Mouse (Mus musculus) cerebellum, adult 18-20 months (tissue): ENCODE measurements around the gene Gpx5.

Experiments used
- DNase-seq, 2 experiments: peaks; one replicate each; pipeline ENCODE4 v3.0.0; 2021

Gene Gpx5

DNA sequence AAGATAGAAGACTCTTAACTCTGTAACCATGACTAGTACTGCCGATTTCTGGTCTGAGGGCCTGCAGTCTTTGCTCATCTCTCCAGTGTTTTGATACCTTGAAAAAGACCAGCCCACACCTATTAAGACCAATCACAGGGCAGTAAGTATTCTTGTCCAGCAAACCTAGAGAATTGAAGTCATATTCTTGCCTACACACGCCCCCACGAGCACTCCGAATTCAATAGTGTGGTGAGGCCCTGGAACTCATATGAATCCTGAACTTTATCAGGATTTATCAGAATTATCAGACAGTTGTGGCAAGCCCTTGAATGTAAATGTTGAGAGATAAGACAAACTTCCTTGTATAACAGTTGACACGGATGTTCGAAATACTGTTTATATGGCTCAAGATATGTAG lies at the start of gene Gpx5:
Gpx5 (minus strand) TSS at position 101 of the 400 bp plus-strand sequence.
- DNase-seq, result no peak

DNA sequence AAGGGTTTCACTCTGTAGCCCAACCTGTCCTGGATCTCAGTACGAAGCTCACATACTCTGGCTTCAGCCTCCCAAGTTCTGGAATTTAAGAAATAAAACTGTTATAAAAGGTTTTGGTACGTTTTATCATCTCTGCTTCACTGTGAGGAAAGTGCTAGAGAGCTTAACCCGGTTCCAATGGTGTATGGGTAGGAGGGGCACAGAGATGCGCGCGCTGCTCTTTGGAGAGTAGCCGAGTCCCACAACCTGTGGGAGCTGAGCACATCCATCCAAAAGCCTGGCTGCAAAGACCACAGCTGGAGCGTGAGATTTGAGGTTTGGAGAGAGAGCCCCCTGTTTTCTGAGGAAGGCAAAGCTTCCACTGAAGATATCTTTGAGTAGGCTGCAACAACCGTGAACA lies 34.9 kb upstream of the Gpx5 start:
- no peak for DNase-seq

DNA sequence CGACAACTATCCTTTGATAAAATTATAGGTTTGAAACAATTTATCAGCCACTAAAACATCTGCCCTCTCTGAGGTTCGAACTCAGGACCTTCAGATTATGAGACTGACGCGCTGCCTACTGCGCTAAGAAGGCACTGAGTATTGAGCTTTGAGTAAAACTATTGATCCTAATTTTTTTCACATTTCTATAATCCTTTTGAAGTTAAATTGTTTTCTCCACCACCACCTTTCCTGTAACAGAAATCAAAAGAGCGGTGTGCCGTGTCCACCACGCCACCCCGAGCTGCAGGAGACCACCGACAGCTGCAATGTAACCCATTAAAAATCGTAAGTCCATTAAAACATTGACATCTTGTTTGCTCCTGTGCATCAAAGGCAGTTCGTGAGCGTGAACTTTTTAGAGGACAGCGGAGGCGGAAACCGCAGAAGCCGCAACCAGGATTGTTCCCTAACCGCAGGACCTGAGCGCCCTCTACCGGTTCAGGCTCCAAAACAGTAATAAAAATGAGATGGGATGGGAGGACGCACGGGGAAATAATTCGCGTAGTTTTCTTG lies 34.2 kb upstream of the Gpx5 start:
- DNase-seq, result peak; percentile 83 to 87

DNA sequence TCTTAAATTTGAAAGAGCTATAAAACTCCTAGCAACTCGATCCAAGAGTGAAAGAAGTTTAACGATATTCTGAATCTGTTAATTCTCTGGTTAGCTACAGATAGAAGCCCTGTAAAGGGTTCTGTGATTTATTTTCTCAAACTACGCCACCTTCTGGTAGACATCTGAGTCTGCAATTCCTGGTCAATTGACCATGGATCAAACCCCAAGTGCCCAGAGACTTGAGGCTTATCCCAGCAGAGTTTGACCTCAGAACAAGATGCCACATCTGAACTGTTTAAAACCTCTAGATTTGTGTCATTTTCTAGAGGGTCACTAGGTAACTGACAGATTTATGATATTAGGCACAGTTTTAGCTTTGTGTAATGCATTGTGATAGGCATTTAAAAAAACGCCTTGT lies 33.7 kb upstream of the Gpx5 start:
- no peak for DNase-seq

DNA sequence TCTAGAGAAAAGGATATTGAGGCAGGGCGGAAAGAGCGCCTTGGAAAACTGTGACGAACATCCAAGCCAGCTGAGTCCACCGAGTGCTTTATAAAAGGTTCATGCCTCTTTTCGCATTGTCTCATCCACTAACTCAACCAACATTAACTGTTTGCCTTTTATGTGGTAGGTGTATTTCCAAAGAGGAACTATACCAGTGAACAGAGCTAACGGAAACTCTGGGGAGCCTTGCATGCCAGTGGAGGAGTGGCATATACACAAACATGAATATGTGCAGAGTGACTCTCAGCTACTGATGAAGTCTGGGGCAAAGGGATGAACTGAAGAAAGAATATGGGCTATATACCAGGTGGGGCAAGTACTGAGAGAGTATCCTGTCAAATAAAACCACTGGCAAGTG lies 30.9 kb upstream of the Gpx5 start:
- no peak for DNase-seq

DNA sequence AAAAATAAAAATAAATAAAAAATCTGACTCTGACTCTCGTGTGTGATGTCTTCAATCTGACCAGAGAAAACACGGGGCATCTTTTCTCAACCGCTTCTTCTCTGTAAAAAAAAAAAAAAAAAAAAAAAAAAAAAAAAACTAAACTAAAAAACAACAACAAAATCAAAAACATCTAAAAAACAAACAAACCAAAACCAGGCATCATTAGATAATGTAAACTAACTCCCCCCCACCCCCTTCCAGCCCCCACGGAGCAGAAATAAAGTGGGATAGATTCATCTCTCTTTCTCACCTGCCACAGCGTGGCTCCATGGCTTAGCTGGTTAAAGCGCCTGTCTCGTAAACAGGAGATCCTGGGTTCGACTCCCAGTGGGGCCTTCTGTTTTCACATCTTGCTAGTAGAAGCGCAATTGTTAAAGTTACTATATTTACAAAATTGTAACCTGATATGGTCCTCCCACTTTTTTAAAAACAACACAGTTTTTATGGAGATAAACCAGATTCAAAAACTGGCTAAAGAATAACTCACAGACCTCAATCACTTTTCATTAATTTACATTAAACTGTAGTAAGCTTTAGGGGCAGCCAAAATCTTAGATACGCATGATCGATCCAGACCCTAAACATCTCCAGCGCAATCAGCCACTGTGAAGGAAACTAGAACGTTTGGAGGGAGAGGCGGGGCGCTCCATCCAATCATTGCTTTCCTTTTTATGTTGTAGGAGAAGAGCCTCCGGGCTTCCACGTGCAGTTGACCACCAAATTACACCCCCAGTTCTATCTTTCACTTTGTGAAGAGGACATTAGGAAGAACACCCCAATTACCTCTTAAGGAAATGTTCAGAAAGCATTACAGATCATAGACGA lies 30.2 kb upstream of the Gpx5 start:
- peak; percentile 69 to 73 for DNase-seq

DNA sequence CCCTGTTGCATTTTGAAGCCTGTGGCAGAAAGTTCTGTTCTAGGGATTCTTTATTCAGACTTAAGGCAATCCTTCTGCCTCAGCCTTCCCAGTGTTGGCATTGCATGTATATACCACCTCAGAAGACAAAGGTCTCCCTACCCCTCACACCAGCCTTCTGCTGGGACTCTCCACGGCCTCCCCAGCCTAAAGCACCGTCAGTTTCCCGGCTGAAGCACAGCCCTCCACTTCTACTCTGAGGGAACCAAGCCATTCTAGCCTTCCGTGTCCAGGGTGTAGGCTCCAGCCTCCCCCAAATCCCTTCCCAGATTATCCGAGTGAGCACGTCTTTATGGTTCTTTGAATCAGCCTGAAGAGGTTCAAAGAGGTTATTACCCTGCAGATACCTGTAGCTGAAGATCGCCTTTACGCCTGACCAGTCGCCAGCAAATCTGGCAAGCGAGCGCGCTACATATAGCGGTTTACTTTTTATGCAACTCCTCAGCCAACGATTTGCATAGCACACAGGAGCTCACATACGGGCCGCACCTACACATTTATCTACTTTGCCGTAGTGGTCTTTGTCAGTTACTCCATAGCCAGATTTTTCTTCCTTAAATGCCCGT lies 29.5 kb upstream of the Gpx5 start:
- DNase-seq, result peak; percentile 21 to 38

DNA sequence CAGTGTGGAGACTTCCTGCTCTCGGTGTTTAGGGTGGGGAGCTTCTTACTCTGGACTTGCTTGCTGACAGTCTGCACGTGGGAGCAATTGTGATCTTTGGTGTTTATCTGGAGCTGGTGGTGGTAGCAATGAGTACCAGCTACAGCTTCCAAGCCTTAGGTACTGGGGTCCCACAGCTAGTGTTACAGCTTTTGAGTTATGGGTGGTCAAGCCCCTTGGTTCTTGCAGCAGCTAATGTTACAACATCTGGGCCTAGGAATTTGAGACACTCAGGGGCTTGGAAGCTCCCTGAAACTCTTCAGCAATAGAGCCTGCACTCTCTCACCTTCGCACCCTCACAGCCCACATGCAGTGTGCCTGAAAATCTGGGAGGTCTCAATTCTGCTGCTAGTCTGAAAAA lies 27.7 kb upstream of the Gpx5 start:
- DNase-seq, result no peak

DNA sequence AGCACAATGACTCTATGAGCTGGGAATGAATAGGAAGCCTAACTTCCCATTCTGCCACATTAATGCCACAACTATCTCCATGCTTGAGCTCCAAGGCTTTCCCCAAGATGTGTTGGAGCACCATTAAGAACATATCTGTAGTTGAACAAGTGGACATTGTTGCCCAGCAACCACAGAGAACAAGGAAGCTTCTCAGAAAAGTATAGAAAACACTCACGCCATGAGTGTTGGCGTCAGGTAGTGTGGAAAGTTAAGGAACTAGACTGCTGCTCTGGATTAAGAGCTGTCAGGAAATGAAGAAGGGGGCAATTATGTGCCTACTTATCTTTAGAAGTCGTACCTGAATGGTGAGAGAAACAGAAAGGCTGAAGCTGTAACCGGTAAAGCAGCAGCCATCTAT lies 21.4 kb upstream of the Gpx5 start:
- no peak for DNase-seq

DNA sequence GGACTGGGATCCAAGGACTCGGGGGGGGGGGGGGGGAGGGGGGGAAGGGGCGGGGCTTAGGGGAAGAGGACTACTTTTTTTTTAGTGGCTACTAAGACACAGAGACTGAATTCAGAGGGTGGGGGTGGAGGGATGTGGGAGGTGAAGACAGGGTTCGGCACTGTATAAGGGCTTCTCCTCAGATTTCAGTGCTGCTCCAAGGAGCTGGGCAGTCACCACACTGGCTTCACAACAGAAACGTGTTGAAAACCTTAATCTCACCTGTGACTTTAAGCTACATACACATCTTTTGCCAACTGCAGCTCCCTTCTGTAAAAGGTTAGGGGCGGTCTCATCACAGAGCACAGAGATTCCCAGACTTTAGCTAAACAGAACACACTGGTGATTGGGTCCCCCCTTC lies 20.3 kb upstream of the Gpx5 start:
- DNase-seq, result no peak

DNA sequence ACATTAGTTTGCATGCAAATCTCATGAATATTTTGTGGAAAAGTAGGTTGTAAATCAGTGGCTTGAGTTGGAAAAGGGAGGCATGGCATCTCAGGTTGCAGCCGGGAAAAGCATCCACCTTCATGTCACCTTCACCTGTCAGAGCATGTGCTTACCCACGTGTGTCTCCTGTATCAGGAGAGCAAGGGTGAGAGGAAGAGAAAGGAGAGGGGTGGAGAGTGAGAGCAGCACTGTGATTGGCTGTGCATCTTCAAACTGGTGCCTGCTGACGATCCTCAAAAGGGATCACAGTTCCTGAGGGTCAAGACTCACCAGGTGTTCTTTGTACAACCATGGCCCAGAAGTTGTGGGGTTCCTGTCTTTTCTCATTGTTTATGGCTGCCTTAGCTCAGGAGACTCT lies 19.4 kb upstream of the Gpx5 start, which contains the start of gene Gpx6:
Gpx6 (plus strand) TSS at position 200 of the 400 bp plus-strand sequence.
- DNase-seq, result no peak

DNA sequence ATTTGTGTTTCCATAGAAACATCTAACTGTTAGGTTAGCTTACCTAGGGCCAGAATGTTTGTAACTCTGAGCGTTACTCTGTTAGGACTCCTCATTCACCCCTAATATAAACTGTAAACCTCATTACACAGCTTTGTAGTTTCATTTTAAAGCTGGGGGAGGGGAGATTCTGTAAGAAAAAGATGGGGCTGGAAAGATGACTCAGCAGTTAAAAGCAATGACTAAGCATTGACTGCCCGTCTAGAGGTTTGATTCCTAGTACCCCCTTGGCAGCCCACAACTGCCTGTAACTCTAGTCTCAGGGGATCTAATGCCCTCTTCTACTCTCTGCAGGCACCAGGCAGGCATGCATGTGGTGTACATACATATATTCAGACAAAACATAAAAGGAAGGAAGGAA lies 17.3 kb upstream of the Gpx5 start:
- DNase-seq, result no peak

DNA sequence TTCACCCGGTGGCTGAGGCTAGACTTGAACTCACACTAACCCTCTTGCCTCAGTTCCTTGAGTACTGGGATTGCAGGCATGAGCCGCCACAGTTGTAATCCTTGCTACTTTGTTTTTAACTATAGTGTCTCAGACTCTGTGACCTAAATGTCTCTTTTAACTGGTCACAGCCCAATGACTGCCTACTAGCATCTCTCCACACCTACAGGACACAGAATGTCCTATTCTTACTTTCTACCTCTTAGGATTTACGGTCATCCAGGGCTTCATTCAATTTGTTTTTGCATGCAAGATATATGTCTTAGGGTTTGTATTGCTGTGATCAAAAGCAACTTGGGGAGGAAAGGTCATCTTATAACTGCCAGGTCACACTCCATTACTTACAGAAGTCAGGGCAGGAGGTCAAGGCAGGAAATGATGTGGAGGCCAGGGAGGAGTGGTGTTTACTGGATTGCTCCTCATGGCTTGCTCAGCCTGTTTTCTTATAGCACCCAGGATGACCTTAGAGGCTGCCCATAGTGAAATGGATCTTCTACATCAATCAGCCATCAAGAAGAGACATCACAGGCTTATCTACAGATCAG lies 12.0 kb upstream of the Gpx5 start:
- DNase-seq, result no peak

DNA sequence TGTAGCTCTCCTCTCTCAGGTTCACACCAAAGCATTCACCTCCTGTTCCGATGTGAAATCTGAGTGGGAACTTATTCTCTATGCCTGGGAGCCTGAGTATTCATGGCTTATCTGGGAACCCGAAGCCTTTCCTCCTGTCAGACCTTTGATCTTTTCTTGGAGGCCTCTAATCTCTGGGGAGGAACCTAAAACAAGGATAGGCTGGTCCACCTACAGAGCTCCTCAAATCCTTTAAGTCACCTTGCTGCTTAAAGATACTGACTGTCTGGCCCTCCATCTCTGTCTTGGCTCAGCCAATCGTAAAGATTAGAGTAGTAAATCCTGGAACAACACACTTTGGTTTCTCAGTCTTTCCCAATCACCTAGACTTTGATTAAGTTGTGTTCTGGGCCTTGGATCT lies 6.0 kb upstream of the Gpx5 start:
- DNase-seq, result no peak

DNA sequence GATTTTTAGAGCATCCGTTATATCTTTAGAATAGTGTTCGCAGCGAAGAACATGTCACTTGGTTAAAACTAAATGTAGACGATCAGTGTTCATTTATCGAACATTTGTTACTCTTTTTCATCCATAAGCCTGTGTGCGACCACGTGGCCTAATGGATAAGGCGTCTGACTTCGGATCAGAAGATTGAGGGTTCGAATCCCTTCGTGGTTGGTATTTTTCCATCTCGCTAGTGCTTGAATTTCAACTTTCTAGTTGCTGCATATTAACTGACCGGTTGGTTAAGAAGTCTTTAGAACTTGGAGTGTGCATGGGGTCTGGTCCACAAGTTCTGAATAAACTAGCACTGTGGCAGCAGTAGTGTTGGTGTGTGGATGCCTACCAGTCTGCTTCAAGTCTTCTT lies 13.0 kb downstream of the Gpx5 start:
- DNase-seq, result peak; percentile 82 to 92

DNA sequence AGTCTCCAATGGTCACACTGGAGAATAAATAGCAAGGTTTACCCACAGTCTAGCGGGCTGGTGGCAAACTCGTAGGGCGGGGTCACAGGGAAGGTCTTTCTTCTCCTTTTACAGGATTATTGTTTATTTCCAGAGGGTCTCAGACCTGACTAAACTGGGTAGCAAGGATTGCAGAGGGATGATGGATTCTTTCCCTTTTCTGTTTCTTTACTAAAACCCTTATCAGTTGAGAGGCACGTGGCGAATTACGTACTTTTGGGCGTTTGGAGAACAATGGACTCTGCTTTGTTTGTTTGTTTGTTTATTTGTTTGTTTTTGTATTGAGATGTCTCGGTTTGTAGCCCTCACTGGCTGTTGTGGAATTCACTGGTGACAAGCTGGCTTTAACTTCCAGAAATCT lies 13.5 kb downstream of the Gpx5 start:
- DNase-seq, result peak in 1 of 2 experiments; percentile 8

DNA sequence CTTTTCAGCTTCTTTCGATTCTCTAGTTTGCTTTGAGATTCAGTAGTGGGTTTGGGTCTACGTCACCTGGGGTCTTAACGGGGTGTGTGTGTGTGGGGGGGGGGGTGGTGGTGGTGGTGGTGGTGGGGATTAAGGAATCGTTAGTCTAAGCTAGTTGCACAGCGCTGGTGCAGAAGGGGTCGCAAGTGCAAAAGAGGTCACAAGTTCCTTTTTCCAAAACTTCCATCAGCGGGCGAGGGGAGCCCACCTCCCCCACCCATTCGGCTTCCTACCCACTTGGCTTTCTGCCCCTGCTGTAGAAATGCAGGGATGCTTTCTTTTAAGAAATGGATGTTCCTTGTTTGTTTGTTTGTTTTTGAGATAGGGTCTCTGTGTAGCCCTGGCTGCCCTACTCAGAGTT lies 16.0 kb downstream of the Gpx5 start:
- DNase-seq, result no peak

DNA sequence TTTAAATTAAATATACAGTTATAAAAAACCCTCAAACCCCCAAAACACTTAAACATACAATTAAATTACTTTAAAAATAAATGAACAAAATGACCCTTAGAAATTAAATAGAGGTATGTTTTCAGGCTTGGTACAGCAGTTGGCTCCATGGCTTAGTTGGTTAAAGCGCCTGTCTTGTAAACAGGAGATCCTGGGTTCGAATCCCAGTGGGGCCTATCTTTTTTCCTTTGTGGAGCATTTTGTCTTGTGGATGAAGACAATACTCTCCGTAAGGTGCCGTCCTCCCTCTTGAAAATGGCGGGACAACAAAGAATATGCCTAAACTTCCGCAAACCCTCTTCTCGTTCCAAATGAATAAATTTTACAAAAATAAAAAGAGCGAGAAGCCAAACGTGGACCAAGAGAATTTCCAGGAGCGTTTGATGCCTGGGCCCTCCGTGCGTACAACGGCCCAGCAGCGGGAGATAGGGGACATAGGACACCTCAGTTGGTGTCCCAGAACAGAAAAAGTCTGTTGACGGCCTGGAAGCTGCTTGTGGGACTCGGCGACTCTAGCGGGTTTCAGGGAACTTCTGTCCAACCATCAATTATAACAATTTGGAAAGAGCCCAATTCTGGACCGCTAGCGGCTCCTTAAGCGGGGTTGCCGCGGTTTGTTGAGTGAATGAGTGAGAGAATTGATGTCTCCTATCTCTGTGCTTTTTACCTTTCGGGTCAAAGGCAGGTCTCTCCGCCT lies 16.5 kb downstream of the Gpx5 start:
- DNase-seq, result peak; percentile 88 to 90

DNA sequence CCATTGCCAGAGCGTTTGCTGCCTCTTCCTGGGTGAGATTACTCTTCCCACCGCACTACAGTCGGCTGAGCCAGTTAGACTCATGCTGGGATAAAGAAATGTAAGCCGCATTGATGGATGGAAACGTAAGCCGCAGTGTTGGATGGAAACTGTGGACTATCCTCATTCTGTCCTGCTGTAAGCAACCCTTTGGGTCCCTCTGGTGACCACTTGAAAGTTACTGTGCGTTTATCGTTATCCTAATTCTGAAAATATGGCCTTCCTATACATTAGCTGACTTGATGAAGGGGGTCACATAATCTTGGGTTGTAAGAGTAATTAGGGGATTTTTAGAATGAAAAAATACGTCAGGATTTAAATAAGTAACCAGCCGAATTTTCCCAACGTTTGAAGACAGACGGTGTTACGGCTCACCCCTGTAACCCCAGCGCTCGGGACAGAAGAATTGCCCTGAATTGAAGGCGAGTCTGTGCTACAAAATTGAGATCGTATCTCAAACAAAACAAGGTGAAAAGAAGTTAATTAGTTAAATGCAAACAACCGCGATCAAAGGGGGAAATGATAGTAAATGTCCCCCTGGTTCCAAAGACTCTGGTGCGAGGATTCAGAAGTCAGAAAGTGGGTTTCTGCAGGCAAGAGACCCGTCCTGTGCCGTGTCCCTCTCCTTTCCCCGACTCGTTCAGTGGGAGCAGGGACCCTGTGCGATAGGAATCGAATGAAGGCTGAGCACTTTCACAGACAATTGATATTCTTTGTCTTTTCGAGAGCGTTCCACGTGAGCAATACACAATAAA lies 17.3 kb downstream of the Gpx5 start:
- peak; percentile 52 to 53 for DNase-seq

DNA sequence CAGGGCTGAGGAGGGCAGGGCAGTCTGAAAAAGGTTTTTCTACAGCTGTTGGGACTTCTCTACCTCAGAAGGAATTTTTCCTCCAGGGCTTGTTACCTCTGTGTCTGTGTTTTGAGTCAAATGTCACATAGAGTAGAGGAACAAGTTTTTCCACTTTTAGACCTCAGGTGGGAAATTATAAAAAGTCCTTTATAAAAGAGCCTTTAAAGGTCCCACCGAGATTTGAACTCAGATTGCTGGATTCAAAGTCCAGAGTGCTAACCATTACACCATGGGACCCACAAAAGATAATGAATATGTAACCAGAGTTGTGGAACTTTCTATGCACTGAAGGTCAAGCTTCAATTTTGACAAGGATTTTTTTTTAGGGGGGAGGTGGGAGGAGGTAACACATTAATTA lies 24.3 kb downstream of the Gpx5 start:
- DNase-seq, result no peak

DNA sequence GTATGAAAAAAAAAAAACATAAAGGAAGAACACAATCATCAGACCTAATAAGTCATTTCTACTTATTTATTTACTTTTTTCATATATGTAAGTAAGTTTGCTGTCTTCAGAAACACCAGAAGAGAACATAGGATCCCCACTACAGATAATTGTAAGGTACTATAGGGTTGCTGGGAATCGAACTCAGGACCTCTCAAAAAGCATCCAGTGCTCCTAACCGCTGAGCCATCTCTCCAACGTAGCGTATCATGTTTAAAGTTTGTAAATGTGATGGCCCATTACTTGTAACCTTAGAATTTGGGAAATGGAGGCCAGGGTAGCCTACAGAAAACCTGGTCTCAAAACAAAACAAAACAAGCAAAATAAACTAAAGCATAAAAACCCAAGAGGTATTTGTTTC lies 25.0 kb downstream of the Gpx5 start:
- DNase-seq, result no peak

DNA sequence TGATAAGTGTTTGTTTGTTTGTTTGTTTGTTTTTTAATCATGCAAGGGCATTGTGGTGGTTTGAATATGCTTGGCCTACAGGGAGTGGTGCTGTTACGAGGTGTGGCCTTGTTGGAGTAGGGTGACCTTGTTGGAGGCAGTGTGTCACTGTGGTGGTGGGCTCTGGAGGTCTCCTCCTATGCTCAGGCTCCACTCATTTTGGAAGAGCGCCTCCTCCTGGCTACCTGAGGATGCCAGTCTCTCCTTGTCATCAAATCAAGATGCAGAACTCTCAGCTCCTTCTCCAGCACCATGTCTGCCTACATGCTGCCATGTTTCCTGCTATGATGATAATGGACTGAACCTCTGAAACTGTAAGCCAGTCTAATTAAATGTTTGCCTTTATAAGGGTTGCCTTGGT lies 26.8 kb downstream of the Gpx5 start:
- no peak for DNase-seq
